Mouse (Mus musculus) spleen, postnatal 0 days (tissue): Measurements from ENCODE around the gene Dmrtc1b. TPM values are rescaled to one million over a fixed set of nuclear protein-coding genes. Genes with fewer than 3 reads are reported as not detected.

Experiments used
- polyA plus RNA-seq: library from polyadenylated mRNA; unstranded; fragments of >200 nt; fragmentation: Nextera tagmentation; extraction: Ambion mirVana; gene quantifications from 2 replicates; pipeline ENCODE4 v1.2.1, GENCODE M21; 2015

The Dmrtc1b gene
- polyA plus RNA-seq = not detected in 2 replicates

GRCm38 (mm10) chrX:102707535-102707934 lies at the start of gene Dmrtc1b, which contains the start of gene Gm9112:
TSS of gene Dmrtc1b (plus strand) at chrX:102707865.
TSS of gene Gm9112 (minus strand) at chrX:102707635.

GRCm38 (mm10) chrX:102686872-102687271 lies 20.8 kb upstream of the Dmrtc1b start, which contains the start of gene Gm3880:
TSS of gene Gm3880 (minus strand) at chrX:102686972.

Other genes starting within 250 kb of the Dmrtc1b start
- 5.1 and 7.1 TPM in 2 replicates for gene Hdac8, start 202.5 kb upstream of the Dmrtc1b start, polyA plus RNA-seq
- gene Phka1, start 63.6 kb upstream of the Dmrtc1b start, polyA plus RNA-seq = 1.3 and 1.6 TPM in 2 replicates
- gene Gm3880, start 20.9 kb upstream of the Dmrtc1b start, polyA plus RNA-seq = not detected in 2 replicates
- gene Gm9112, start 230 bp upstream of the Dmrtc1b start, polyA plus RNA-seq = not detected in 2 replicates
- not detected in 2 replicates for gene Dmrtc1c1, start 95.1 kb downstream of the Dmrtc1b start, polyA plus RNA-seq
- not detected in 2 replicates for gene Dmrtc1c2, start 146.8 kb downstream of the Dmrtc1b start, polyA plus RNA-seq
- not detected in 2 replicates for gene 1700031F05Rik, start 160.1 kb downstream of the Dmrtc1b start, polyA plus RNA-seq
- 0.13 and 0.33 TPM in 2 replicates for gene Dmrtc1a, start 200.8 kb downstream of the Dmrtc1b start, polyA plus RNA-seq
- gene 1700011M02Rik, start 201.0 kb downstream of the Dmrtc1b start, polyA plus RNA-seq = not detected in 2 replicates
- not detected in 2 replicates for gene 1700018G05Rik, start 220.5 kb downstream of the Dmrtc1b start, polyA plus RNA-seq